Mouse (Mus musculus) right cerebral cortex, postnatal 36 days (tissue): ENCODE results near the gene Usp24.
"Not testable (repeated sequence)": the region's sequence is repeated elsewhere in the genome, so short reads cannot be mapped to it uniquely, and the experiment has no call there.

Source experiments
- DNase-seq, 2 experiments: peaks; one replicate each; pipeline ENCODE4 v3.0.0; 2022; ENCODE audit warnings: low spot score in 2 of 2, mixed read lengths in 1 of 2

Gene Usp24

GRCm38 (mm10) chr4:106318976-106319375 lies 3.0 kb downstream of the Usp24 start:
- DNase-seq = no peak

GRCm38 (mm10) chr4:106322846-106323245 lies 6.8 kb downstream of the Usp24 start:
- no peak for DNase-seq

GRCm38 (mm10) chr4:106323318-106323717 lies 7.3 kb downstream of the Usp24 start:
- no peak for DNase-seq

- no peak for DNase-seq
These were observed 11.4 kb downstream of the Usp24 start for GRCm38 (mm10) chr4:106327436-106327835.

GRCm38 (mm10) chr4:106328704-106329103 lies 12.7 kb downstream of the Usp24 start:
- DNase-seq = no peak

GRCm38 (mm10) chr4:106329171-106329570 lies 13.2 kb downstream of the Usp24 start:
- DNase-seq = not testable (repeated sequence)

GRCm38 (mm10) chr4:106330371-106330819 lies 14.4 kb downstream of the Usp24 start:
- DNase-seq = no peak

GRCm38 (mm10) chr4:106333071-106333470 lies 17.1 kb downstream of the Usp24 start:
- no peak for DNase-seq

GRCm38 (mm10) chr4:106333584-106333983 lies 17.6 kb downstream of the Usp24 start:
- DNase-seq = no peak

GRCm38 (mm10) chr4:106335858-106336257 lies 19.8 kb downstream of the Usp24 start:
- no peak for DNase-seq

- DNase-seq = no peak
These were observed 31.7 kb downstream of the Usp24 start for GRCm38 (mm10) chr4:106347664-106348063.

- not testable (repeated sequence) for DNase-seq
These were observed 39.0 kb downstream of the Usp24 start for GRCm38 (mm10) chr4:106355025-106355424.

GRCm38 (mm10) chr4:106370013-106370412 lies 54.0 kb downstream of the Usp24 start:
- DNase-seq = no peak

- DNase-seq = peak; percentile 69 to 71
These were observed 59.8 kb downstream of the Usp24 start for GRCm38 (mm10) chr4:106375857-106376256.

GRCm38 (mm10) chr4:106378839-106379572 lies 63.0 kb downstream of the Usp24 start:
- DNase-seq = no peak

GRCm38 (mm10) chr4:106381131-106381530 lies 65.1 kb downstream of the Usp24 start:
- DNase-seq = no peak

GRCm38 (mm10) chr4:106389908-106390307 lies 73.9 kb downstream of the Usp24 start:
- no peak for DNase-seq

- DNase-seq = no peak
These were observed 93.6 kb downstream of the Usp24 start for GRCm38 (mm10) chr4:106409621-106410020.

- DNase-seq = no peak
These were observed 103.2 kb downstream of the Usp24 start for GRCm38 (mm10) chr4:106419256-106419655.

- no peak for DNase-seq
These were observed 103.8 kb downstream of the Usp24 start for GRCm38 (mm10) chr4:106419791-106420190.

- no peak for DNase-seq
These were observed 106.6 kb downstream of the Usp24 start for GRCm38 (mm10) chr4:106422597-106422996.

- no peak for DNase-seq
These were observed 108.5 kb downstream of the Usp24 start for GRCm38 (mm10) chr4:106424560-106424959.

- no peak for DNase-seq
These were observed 110.3 kb downstream of the Usp24 start for GRCm38 (mm10) chr4:106426286-106426685.

- no peak for DNase-seq
These were observed 112.6 kb downstream of the Usp24 start for GRCm38 (mm10) chr4:106428616-106429015.
